Mouse (Mus musculus) intestine, embryonic 14.5 days (tissue): ENCODE results near the gene Rpl19. TPM values are rescaled to one million over a fixed set of nuclear protein-coding genes. Genes with fewer than 3 reads are reported as not detected.

Experiments
- ATAC-seq: fragments of 200-750 bp; cut with Nextera tagmentation; replicated peaks from 2 replicates; pipeline ENCODE4 v1.8.0; 2017; ENCODE audit warnings: low read depth, moderate number of reproducible peaks, moderate TSS enrichment, moderate library complexity; ENCODE audit not compliant: low FRiP score, low TSS enrichment
- DNase-seq: peaks from one replicate; pipeline ENCODE4 v3.0.0-alpha.2; 2018; ENCODE audit warnings: low spot score
- H3K27ac ChIP-seq: fragments of 300-500 bp; sonication (generic); 2 replicates; pipeline ENCODE4 v1.5.1; 2014; ENCODE audit warnings: low read depth, mild to moderate bottlenecking, control low read depth
- H3K27me3 ChIP-seq: fragments of 300-500 bp; sonication (generic); replicated peaks from 2 replicates; pipeline ENCODE4 v1.6.1; 2014; ENCODE audit warnings: low read length, control low read depth; ENCODE audit not compliant: control insufficient read depth, insufficient read depth
- H3K36me3 ChIP-seq: fragments of 300-500 bp; sonication (generic); 2 replicates; pipeline ENCODE4 v1.6.1; 2014; ENCODE audit warnings: low read length, control low read depth; ENCODE audit not compliant: control insufficient read depth, insufficient read depth
- H3K4me1 ChIP-seq: fragments of 300-500 bp; sonication (generic); replicated peaks from 2 replicates; pipeline ENCODE4 v1.6.1; 2014; ENCODE audit warnings: low read length, control low read depth, mixed read lengths; ENCODE audit not compliant: control insufficient read depth, insufficient read depth
- H3K4me2 ChIP-seq: fragments of 300-500 bp; sonication (generic); 2 replicates; pipeline ENCODE4 v1.6.1; 2014; ENCODE audit warnings: low read length
- H3K4me3 ChIP-seq: fragments of 300-500 bp; sonication (generic); 2 replicates; pipeline ENCODE4 v1.5.1; 2014; ENCODE audit warnings: low read depth, low read length, control low read depth, mixed read lengths
- H3K9ac ChIP-seq: fragments of 300-500 bp; sonication (generic); 2 replicates; pipeline ENCODE4 v1.6.1; 2014; ENCODE audit warnings: mild to moderate bottlenecking, low read length
- H3K9me3 ChIP-seq: fragments of 300-500 bp; sonication (generic); 2 replicates; pipeline ENCODE4 v1.6.1; 2016; ENCODE audit warnings: low read length, control low read depth; ENCODE audit not compliant: control insufficient read depth
- WGBS: fragments of 180-500 bp; shearing (Covaris S2); extraction: QIAGEN DNeasy Blood & Tissue Kit; methylation state at CpG from one replicate; pipeline ENCODE4 v1.1.7; 2014; 5-methylcytosine and 5-hydroxymethylcytosine counted together
- polyA plus RNA-seq: library from polyadenylated mRNA; unstranded; fragments of >200 nt; fragmentation: Nextera tagmentation; extraction: Ambion mirVana; gene quantifications from 2 replicates; pipeline ENCODE4 v1.2.1, GENCODE M21; 2014

Gene Rpl19
- polyA plus RNA-seq, 1 experiment from 2014 or later: 1,242 TPM

DNA sequence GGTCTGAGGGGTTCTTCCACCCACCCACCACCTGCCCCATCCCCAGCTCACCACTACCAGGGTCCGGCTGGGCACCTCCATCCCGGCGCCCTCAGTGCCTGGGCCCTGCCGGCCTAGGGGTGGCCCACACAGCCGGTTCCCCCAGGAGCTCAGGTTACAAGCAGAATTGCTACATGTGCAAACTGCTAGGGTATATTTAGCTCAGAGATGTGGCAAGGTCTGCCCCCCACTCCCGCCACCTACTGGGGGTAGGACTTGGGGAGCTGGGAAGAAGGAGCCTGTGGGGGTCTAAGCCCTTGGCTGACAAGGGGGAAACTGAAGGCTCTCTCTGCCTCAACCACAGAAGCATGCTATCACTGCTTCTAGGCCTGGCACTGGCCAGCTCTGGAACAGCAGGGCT is 8.3 kb upstream of the Rpl19 start:
- H3K27me3 ChIP-seq: no peaks in the 10 kb centered on the region
- no peak overlapping the region for H3K9ac ChIP-seq
- no peak overlapping the region for H3K27ac ChIP-seq
- no peaks in the 10 kb centered on the region for H3K9me3 ChIP-seq
- H3K4me1 ChIP-seq: peaks cover 23% of the 10 kb centered on the region
- no peak for ATAC-seq
- no peak for DNase-seq
- H3K4me2 ChIP-seq: no peak overlapping the region
- no peak overlapping the region for H3K4me3 ChIP-seq
- peaks cover 18% of the 10 kb centered on the region; the same call in 1 of the 2 replicates for H3K36me3 ChIP-seq
- 78% methylated on average over 6 of the region's 6 CpGs for WGBS

DNA sequence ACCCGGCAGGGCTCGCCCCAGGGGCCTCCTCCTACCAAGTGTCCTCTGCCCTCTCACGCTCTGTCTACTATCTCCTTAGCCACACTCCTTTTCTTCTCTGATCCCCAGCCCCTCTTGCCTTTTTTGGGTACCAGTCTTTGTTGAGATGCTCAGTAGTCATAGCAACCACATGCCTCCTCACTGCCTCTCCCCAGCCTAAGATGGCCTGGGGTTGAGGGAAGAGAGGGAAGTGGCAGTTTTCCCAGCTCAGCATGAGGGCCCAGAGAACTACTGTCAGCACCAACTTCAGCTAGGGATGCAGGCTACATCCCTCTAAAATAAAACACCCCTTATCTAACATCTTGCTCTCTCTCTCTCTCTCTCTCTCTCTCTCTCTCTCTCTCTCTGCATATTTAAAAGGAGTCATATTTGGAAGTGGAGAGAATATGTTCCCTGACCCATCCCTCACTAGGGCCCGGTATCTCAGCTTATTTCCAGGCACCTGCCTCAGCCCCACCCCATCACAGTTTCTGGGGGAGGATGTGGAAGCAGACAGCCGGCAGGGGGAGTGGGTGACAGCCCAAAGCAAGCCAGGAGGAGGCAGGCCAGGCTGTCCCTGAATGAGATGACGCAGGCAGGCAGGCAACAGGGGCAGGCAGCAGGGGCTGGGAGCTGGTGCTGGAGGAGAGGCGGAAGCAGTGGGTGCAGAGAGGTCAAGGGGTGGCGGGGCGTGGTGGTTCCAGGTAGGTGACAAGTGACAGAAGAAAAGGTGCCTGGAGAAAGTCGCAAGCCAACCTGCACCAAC is 7.5 kb upstream of the Rpl19 start:
- no peaks in the 10 kb centered on the region for H3K9me3 ChIP-seq
- H3K36me3 ChIP-seq: peaks cover 18% of the 10 kb centered on the region; the same call in 1 of the 2 replicates
- H3K4me2 ChIP-seq: no peak overlapping the region
- no peaks in the 10 kb centered on the region for H3K27me3 ChIP-seq
- ATAC-seq: no peak
- H3K4me3 ChIP-seq: no peak overlapping the region
- peaks cover 24% of the 10 kb centered on the region for H3K4me1 ChIP-seq
- no peak overlapping the region for H3K27ac ChIP-seq
- no peak overlapping the region for H3K9ac ChIP-seq
- 45% methylated on average over 10 of the region's 10 CpGs for WGBS
- no peak for DNase-seq

DNA sequence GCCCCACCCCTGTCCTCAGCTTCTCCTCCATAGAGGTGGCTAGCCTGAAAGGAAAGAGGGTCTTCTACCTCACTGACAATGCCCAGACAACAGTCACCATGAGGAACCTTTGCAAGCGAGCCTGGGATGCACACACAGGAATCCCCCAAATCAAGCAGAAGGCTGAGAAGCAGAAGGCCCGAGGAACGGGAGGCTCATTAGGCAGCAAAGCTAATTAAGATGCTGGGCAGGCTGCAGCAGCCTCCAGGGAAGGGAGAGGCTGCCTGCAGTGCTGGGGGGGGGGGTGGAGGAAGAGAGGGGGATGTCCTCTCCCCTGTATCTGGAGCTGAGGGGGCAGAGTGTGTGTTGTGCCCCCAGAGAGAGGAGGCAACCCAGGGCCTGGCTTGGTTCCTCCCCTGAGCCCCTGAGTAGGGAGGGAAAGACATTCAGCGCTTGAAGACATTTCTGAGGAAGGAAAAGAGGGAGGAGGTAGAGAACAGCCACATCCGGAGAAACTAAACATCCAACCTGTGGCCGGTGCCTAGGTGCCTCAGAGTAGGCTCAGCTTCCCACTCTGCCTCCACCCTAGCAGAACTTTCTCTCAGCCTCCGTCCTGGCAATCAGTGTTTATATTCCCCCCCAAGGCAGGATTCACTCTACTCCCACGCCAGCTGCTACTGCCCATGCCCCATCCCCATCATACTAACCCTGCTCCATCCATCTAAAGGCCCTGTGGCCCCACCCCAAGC is 6.5 kb upstream of the Rpl19 start:
- Histone ChIP-seq H3K9ac (no peak overlapping the region), H3K4me3 (no peak overlapping the region), H3K4me2 (no peak overlapping the region), H3K27ac (no peak overlapping the region), H3K27me3 (no peaks in the 10 kb centered on the region), H3K9me3 (no peaks in the 10 kb centered on the region), H3K36me3 (peaks cover 11% of the 10 kb centered on the region; the same call in 1 of the 2 replicates), H3K4me1 (peaks cover 24% of the 10 kb centered on the region)
- no peak for DNase-seq
- 39% methylated on average over 8 of the region's 8 CpGs for WGBS
- no peak for ATAC-seq

DNA sequence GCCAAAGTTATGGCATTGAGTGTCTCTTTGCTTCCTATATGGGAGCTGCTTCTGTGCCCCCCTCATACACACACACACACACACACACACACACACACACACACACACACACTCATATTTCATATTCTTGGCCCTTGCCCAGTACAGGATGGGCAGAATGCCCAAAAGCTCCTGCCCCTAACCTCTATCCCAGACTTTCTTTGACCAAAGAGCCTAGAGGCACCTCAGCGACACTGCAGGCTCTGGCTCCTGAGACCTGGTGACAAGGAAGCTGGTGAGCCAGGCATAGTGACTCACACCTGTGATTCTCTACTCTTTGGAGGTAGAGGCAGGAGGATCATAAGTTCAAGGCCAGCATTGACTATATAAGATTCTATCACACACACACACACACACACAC is 5.8 kb upstream of the Rpl19 start:
- H3K4me3 ChIP-seq: no peak overlapping the region
- H3K9me3 ChIP-seq: no peaks in the 10 kb centered on the region
- H3K9ac ChIP-seq: no peak overlapping the region
- H3K36me3 ChIP-seq: 0 out of 2 replicates have a peak, but pooled peaks cover 7% of the 10 kb centered on the region
- H3K27me3 ChIP-seq: no peaks in the 10 kb centered on the region
- H3K27ac ChIP-seq: no peak overlapping the region
- peak overlapping the region; percentile 92; the same call in 1 of the 2 replicates for H3K4me2 ChIP-seq
- no peak for ATAC-seq
- DNase-seq: no peak
- 71% methylated on average over 1 of the region's 1 CpGs for WGBS
- peaks cover 25% of the 10 kb centered on the region for H3K4me1 ChIP-seq

DNA sequence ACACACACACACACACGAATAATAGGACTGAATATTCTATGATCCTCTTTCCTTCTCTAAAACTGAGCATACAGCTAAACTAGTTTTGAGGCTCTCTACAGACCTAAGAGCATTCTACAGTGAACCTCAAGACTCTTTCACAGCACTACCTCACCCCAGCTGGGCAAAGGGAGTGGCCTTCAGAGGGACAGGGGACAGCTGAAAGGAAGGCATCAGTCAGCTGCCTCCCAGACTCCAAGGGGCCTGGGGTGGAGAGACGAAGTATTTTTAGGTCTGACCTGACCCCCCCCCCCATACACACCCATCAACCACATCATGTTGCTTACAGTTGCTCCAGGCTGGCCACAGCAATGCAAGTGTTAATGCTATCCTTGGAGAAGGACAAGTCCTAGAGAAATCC is 5.4 kb upstream of the Rpl19 start:
- Histone ChIP-seq H3K27me3 (no peaks in the 10 kb centered on the region), H3K36me3 (0 out of 2 replicates have a peak, but pooled peaks cover 7% of the 10 kb centered on the region), H3K4me1 (peaks cover 27% of the 10 kb centered on the region), H3K9ac (no peak overlapping the region; the same call in 1 of the 2 replicates), H3K27ac (0 out of 2 replicates have a peak overlapping the region, but pooled peaks have one; percentile 4), H3K9me3 (no peaks in the 10 kb centered on the region), H3K4me3 (peak overlapping the region; percentile 80), H3K4me2 (peak overlapping the region; percentile 92)
- DNase-seq (no peak), ATAC-seq (no peak)
- WGBS: 49% methylated on average over 2 of the region's 2 CpGs

DNA sequence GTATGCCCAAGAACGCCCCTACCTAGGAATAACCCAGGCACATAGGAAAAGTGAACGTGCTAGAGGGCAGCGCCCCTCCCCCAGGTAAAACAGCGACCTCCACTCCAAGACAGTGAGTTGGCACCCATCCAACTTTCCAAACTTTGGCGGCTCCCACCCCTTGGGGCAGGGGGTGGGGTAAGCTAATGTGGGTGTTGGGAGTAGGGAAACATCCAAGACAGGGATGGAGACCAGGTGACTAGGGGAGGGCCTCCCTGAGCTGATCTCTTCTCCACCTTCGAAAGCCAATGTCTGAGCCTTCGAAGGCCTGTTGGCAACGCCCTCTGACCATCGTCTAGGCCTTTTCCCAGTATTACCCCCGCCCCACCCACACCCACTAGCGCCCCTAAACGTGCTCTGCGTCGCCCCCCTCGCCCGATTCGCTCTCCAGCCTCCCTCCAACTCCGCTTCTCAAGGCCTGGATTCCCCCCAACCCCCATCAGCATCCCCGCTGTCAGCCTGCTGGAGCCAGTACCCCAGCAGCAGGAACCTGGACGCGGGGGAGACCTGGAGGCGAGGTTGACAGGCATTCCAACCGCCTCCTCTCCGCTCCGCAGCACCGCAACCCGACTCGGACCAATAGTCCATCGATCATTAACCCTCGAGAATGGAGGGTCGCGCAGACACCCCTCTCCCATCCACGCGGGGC is 4.8 kb upstream of the Rpl19 start:
- H3K9me3 ChIP-seq: no peaks in the 10 kb centered on the region
- peak; percentile 73 for DNase-seq
- peak overlapping the region; percentile 71 for H3K9ac ChIP-seq
- H3K27me3 ChIP-seq: no peaks in the 10 kb centered on the region
- peak; percentile 12; the same call in 1 of the 2 replicates for ATAC-seq
- 0 out of 2 replicates have a peak, but pooled peaks cover 7% of the 10 kb centered on the region for H3K36me3 ChIP-seq
- WGBS: 3% methylated on average over 30 of the region's 34 CpGs
- H3K4me1 ChIP-seq: peaks cover 27% of the 10 kb centered on the region
- H3K4me2 ChIP-seq: peak overlapping the region; percentile 92
- H3K4me3 ChIP-seq: peak overlapping the region; percentile 80
- peak overlapping the region; percentile 89; the same call in 1 of the 2 replicates for H3K27ac ChIP-seq

DNA sequence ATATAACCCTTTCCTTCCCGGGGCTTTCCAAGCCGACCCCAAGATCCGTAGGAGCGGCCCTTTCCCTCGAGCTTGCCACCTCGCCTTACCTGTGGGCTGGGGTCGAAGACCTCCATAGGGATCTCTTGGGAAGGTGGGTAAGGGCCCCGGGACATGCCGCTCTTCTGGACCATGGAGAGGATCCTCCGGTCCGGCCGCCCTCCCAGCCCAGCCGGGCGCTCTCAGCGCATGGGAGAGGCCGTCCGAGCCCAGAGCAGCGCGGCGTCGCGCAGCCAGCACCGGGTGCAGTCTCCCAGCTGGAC is 4.3 kb upstream of the Rpl19 start:
- peak overlapping the region; percentile 71 for H3K9ac ChIP-seq
- 1% methylated on average over 12 of the region's 23 CpGs for WGBS
- peak; percentile 21 for ATAC-seq

DNA sequence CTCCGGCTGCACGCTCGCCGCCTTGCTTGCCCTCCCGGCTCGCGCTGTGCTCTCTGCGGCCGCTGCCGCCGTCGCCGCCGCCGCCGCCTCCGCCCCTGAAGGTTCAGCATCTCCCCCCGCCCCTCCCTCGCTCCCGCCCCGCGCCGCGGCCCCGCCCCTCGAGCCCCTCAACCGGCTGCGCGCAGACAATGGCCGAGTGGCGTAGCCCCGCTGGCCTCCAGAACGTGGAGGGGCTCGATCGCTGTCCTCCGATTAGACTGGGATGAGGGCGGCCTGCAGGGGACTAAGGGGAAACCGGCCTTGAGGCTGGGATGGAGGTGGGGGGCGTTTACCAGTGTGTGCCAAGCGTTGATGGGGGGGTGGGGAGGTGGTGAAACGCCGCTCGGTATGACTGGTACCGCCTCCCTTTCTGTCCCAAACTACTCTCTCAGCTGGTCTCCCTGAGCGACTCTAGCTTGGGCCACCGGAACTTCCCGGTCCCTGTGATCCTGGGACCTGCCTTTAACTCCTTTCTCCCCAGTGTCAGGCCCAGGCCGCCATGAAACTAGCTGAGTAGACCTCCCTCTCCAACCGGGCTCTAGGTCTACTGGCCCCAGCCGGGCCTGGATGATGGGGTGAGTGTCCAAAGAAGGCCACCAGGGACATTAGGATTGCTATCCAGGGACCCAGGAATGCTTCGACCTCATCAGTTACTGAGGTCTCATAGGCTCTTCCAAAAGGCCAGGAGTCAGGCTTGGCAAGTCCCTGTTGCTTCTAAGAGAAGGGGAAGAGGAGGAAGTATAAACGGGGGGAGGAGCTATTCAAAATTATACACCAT is 3.7 kb upstream of the Rpl19 start, which contains the start of gene Cacnb1:
TSS of gene Cacnb1 (minus strand) at position 480 of the 817 bp plus-strand sequence.
- WGBS: 1% methylated on average over 50 of the region's 52 CpGs
- ATAC-seq: peak; percentile 33
- H3K27ac ChIP-seq: peak within 1 kb of the TSS; percentile 89

More for the DNA sequence above, 4.3 kb upstream of the Rpl19 start:
- no peaks in the 10 kb centered on the region for H3K27me3 ChIP-seq
- no peaks in the 10 kb centered on the region for H3K9me3 ChIP-seq
- peak overlapping the region; percentile 80 for H3K4me3 ChIP-seq
- peaks cover 27% of the 10 kb centered on the region for H3K4me1 ChIP-seq
- peak overlapping the region; percentile 89 for H3K27ac ChIP-seq
- 0 out of 2 replicates have a peak, but pooled peaks cover 6% of the 10 kb centered on the region for H3K36me3 ChIP-seq
- peak overlapping the region; percentile 92 for H3K4me2 ChIP-seq
- DNase-seq: peak; percentile 71

More for the DNA sequence above, 3.7 kb upstream of the Rpl19 start, which contains the start of gene Cacnb1:
- H3K9me3 ChIP-seq: no peaks in the 10 kb centered on the region
- H3K4me1 ChIP-seq: peaks cover 29% of the 10 kb centered on the region
- H3K4me2 ChIP-seq: peak within 1 kb of the TSS; percentile 92
- no peaks in the 10 kb centered on the region for H3K27me3 ChIP-seq
- H3K9ac ChIP-seq: peak within 1 kb of the TSS; percentile 71
- H3K4me3 ChIP-seq: peak within 1 kb of the TSS; percentile 80
- peaks cover under 1% of the 10 kb centered on the region; the same call in 1 of the 2 replicates for H3K36me3 ChIP-seq
- DNase-seq: peak; percentile 86
